Mouse (Mus musculus) fibroblast of lung, adult 2 months (primary cell): Measurements from ENCODE around the gene Bbc3.
"Not testable (repeated sequence)": the region's sequence is repeated elsewhere in the genome, so short reads cannot be mapped to it uniquely, and the experiment has no call there.

Experiments used
- DNase-seq: peaks from one replicate; pipeline ENCODE4 v3.0.0-alpha.2; 2011; ENCODE audit warnings: low read depth

The Bbc3 gene

GRCm38 (mm10) chr7:16308093-16308492, at the start of gene Bbc3:
Gene Bbc3, plus strand, starts transcription at chr7:16308393.
- DNase-seq: not testable (repeated sequence)

DNA sequence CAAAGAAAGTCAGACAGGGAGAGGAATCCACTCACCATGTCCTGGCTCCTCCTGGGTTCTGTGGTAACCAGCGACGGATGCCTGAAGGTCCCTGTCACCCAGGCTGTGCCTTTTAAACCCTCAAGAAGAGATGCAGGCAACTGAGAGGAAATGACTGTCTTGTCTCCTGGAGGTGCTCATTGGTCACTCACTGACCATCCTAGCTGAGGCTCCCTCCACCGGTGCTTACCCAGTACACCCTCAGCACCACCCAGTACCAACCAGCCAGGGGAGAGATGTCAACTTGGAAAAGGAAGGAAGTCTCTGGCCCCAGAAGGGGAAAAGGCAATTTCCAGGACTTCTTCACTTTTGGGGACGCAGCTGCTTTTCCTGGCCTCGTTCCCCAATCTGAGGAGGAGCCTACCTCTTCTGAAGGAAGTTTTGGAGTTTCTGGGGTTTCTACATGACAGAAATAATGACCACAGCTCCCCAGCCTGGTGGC, 49.0 kb upstream of the Bbc3 start, which contains the start of gene C5ar1:
TSS of gene C5ar1 (minus strand) at position 431 of the 481 bp plus-strand sequence.
- DNase-seq: no peak

- no peak for DNase-seq
These were observed 47.1 kb upstream of the Bbc3 start for GRCm38 (mm10) chr7:16261097-16261496.

DNA sequence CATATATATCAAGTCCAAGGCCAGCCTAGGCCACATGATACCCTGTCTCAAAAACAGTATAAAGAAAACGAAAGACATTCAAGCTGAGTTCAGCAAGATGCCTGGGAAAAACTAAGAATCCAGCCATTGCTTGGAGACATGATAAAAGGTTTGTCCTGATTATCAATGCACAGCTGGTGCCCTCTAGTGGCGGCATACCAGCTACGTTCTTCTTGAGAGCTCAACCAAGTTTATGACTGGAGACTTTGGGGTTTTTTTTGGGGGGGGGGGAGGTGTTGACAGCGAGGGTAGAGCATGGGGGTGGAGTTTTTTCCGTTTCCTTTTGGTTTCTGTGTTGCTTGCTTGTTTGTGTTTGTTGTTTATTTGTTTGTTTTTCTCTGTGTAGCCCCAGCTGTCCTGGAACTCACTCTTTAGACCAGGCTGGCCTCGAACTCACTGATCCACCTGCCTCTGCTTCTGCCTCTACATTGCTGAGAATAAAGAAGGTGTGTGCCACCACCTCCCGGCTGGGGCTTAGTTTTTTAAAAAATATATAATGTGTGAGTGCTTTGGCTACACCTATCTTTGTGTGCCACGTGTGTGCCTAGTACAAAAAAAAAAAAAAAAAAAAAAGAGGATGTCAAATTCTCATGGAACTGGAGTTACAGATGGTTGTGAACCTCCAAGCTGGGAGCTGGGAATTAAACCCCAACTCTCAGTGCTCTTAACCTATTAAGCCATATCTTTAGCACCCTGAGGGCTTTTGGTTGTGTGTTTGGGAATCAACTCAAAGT, 45.0 kb upstream of the Bbc3 start:
- peak; percentile 52 for DNase-seq

- DNase-seq: no peak
These were observed 44.4 kb upstream of the Bbc3 start for GRCm38 (mm10) chr7:16263843-16264242.

DNA sequence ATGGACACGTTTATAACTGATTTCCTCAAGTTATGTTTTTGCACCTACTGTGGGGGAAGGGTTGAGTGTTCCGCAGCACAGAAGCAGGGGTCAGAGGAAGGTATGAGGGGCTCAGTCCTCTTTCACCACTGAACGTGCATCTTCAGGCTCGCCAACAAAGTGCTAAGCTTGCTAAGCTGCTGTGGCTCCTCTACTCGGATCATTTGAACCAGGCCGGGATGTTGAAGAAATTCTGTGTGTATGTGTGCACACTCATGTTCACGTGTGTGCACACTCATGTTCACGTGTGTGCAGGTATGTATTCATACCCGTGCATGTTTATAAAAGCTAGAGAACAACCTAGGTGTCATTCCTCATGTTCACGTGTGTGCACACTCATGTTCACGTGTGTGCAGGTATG, 42.3 kb upstream of the Bbc3 start:
- DNase-seq: no peak

GRCm38 (mm10) chr7:16266593-16266992, 41.6 kb upstream of the Bbc3 start:
- not testable (repeated sequence) for DNase-seq

DNA sequence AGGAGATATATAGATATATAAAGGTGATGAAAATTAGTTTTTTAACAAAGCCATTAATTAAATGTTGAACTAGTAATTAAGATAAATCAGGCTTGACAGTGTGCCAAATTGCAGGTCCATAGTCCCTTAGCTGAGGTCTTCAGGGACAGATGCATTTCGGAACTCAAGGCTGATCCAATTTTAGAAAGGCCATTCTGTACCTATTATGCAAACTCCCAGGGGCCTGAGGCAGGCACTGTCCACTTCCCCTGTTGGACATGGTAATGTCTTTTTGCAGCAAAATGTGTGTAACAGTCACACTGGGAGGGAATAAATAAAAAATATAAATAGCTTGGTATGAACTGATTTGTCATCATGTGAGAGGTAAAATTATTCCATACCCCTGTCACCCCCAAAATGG, 37.1 kb upstream of the Bbc3 start:
- no peak for DNase-seq

DNA sequence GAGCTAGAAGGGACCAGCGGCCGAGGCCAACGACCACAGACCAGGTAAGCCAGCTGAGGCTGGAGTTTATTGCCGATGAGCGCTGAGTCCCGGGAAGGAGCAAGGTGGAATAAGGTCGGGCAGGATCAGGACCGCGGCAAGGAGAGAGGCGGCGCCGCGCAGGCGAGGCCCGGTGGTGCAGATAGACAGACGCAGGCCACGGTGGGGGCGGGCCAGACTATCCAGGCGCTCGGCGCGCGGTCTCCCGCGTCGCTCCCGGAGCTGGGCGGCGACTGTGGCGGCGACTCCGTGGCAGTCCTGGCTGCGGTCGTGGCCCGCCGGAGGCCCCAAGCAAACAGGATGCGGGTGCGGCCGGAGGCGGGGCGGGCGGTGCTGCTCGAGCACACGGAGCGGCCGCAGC, 35.5 kb upstream of the Bbc3 start:
- no peak for DNase-seq

GRCm38 (mm10) chr7:16273081-16273765, 35.0 kb upstream of the Bbc3 start, which contains the start of gene Inafm1:
Gene Inafm1, minus strand, starts transcription at chr7:16273617.
- DNase-seq: peak; percentile 76

DNA sequence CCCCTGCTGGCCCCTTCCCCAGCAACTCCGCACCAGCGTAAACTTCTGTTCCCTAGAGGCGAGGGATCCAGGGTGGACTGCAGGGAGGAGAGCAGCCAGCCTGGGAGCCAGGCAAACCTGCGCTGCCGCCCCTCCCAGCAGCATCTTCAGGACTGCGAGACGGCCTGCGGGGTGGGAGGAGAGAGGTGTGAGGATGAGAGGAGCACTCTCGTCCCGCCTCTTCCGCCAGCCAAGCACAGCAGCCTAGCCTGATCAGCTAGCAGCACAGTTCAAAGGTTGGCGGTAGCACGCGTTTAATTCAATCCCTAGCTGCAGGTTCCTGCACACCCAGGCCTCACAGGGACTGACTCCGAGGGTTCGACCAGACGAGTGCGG, 34.4 kb upstream of the Bbc3 start:
- DNase-seq: no peak

GRCm38 (mm10) chr7:16274922-16275890, 33.0 kb upstream of the Bbc3 start:
- DNase-seq: no peak

- no peak for DNase-seq
These were observed 27.5 kb upstream of the Bbc3 start for GRCm38 (mm10) chr7:16280721-16281120.

DNA sequence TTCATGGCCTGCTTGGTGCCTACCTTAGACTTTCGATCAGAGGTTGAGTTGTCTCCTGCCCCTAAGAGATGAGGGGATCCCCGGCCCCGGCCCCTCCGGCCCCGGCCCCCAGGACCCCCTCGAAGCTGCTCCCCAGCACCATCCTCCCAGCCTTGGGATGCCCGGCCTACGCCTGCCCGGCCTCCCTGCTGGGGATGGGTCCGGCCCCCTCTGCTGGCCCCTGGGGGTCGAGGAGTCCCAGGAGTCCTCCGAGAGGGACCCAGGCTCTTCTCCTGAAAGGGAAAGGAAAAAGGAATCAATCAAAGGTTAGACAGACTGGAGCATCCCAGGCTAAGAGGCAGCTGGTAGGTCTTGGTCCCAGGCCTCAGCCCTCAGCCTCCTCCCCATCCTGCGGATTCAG, 25.9 kb upstream of the Bbc3 start:
- DNase-seq: no peak

DNA sequence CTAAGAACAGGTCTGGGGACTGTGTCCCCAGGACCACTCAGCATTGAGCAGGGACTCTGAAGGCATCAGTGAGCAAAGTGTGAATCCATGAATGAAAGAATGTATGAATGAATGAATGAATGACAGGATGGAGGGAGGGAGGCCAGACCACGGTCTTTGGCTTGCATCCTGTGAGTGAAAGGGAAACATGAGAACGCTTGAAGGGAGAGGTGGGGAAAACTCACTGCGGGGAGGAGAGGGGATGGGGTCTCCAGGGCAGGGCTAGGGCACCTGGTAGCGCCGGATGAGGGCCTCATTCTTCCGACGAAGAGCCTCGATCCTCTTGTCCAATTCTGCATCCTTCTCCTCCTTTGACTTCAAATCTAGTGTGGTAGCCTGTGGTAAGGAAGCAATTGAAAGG, 24.2 kb upstream of the Bbc3 start:
- no peak for DNase-seq

DNA sequence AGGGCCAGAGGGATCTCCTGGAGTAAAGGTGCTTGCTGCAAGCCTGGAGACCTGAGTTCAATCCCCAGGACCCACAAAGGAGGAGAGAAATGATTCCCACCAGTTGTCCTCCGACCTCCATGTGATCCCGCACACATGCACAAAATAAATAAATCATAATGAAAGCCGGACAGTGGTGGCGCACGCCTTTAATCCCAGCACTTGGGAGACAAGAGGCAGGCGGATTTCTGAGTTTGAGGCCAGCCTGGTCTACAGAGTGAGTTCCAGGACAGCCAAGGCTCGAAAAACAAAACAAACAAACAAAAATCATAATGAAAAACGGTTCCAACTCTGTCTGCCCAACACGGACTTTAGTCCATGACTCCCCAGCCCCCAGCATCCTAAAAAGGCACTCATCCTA, 23.3 kb upstream of the Bbc3 start:
- DNase-seq: no peak

DNA sequence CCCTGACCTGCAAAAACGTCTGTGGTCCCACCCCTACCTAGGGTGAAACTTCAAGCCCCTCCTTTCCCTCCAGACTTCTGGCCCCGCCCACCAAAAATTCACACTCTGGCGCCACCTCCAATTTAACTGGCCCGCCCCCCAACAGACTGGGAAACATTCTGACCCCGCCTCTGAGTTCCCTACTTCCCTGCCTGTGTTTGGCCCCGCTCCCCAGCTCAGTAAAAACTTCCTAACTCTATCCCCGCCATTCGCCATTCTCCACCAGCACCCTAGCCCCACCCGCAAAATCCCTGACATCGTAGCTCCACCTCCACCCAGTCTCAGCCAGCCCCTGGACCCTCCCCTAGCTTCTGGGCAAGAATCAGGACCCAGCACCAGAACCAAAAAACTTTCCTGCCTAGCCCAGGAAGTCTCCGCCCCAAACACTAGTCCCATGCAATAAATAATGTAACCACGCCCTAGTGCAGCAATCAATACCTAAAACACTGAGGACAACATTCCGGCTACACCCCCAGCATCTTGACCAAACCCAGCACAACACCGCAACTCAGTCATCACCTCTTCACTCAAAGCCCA, 22.7 kb upstream of the Bbc3 start:
- peak; percentile 51 for DNase-seq

DNA sequence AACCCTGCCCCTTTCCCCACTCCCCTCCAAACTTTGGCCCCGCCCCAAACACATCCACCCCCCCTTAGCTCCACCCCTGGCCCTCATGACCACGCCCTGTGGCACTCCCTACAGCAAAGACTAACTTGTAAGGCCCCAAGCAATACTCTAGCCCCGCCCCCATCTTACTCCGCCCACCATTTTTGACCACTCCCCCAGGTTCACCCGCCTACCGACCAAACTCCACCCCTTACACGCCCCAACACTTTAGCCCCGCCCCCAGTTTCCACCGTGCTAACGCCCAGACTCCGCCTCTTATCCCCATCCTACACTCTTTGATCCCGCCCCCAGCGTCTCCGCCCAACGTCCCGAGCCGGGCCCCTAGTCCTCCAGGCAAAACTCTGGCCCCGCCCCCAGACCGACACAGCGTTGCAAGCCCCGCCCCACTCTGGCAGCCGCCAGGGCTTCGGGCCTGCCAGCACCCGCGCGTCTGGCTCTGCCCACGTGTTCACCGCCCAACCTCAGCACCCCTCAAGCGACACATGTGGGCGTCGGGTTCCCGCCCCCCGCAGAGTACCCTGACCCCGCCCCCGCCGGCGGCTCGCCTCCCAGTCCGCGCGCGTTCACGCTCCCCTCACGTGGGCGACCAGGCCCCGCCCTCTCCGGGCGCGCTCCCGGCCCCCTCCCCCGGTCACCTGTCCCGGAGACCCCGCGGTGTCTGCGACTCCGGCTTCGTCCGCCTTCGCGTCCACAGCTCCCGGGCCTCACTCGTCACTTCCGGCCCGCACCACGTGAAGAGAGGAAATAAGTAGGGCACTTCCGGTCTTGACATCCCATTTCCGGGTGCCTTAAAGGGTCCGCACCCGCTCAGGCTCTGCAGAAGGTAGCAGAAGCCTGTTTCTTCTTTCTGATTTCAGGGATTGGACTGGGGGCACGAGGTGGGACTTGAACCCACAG, 21.9 kb upstream of the Bbc3 start, which contains the start of gene Ccdc9:
TSS of gene Ccdc9 (minus strand) at position 770 of the 936 bp plus-strand sequence.
- peak; percentile 97 for DNase-seq

DNA sequence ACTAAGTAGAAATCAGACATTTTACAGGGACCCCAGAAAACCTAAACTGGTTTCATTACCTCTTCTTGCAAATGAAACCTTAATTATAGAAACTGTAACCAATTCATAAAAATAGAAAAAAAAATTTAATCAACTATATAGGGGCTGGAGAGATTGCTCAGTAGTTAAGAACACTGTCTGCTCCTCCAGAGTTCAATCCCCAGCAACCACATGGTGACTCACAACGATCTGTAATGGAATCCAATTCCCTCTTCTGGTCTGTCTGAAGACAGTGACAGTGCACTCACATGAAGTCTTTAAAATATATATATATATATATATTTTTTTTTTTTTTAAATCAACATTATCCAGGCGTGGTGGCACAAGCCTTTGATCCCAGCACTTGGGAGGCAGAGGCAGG, 21.2 kb upstream of the Bbc3 start:
- no peak for DNase-seq

DNA sequence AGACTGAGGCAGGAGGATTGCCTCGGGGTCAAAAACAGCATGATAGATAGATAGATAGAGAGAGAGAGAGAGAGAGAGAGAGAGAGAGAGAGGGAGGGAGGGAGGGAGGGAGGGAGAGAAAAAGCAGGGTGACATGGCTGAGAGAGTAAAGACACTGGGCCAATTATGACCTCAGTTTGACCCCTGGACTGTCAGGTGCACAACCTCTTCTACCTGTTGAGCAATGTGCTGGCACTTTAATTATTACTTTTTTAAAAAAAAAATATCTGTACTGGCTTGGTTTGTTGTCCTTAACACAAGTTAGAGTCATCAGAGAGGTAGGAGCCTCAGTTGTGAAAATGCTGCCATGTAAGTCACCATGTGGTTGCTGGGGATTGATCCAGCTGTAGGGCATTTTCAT, 20.4 kb upstream of the Bbc3 start:
- no peak for DNase-seq

DNA sequence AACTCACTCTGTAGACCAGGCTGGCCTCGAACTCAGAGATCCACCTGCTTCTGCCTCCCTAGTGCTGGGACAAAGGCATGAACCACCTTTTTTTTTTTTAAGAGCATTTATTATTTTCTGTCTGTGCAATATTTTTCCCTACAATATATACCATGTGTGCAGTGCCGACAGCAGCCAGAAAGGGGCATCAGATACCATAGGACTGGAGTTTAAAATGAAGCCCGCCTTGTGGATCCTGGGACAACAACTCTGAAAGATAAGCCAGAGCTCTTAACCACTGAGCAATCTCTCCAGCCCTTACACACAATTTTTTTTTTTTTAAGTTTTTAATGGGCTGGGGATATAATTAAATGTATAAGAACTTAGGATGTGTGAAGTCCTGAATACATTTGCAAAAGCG, 13.8 kb upstream of the Bbc3 start:
- no peak for DNase-seq
